Mouse (Mus musculus) C2C12 (cell line): Measurements from ENCODE around the gene Gm29427. TPM values are rescaled to one million over a fixed set of nuclear protein-coding genes. Genes with fewer than 3 reads are reported as not detected.
A peak's percentile ranks its signal among the peaks of the same experiment; 100 is the strongest.
"Not testable (repeated sequence)": the region's sequence is repeated elsewhere in the genome, so short reads cannot be mapped to it uniquely, and the experiment has no call there.

Source experiments
- H3K27me3 ChIP-seq: one replicate; pipeline ENCODE4 v1.6.1; 2011; ENCODE audit not compliant: control insufficient read depth, insufficient read depth, insufficient read length
- H3K36me3 ChIP-seq: one replicate; pipeline ENCODE4 v1.6.1; 2011; ENCODE audit not compliant: control insufficient read depth, insufficient read depth
- H3K4me3 ChIP-seq: one replicate; pipeline ENCODE4 v1.5.1; 2011; ENCODE audit warnings: mild to moderate bottlenecking, control low read depth; ENCODE audit not compliant: poor library complexity, insufficient read depth, severe bottlenecking
- H3K79me2 ChIP-seq: one replicate; pipeline ENCODE4 v1.6.1; 2011; ENCODE audit not compliant: control insufficient read depth, insufficient read depth
- H3K79me3 ChIP-seq: one replicate; pipeline ENCODE4 v1.6.1; 2011; ENCODE audit warnings: low read depth, control low read depth
- H3ac ChIP-seq: one replicate; pipeline ENCODE3; 2011; ENCODE audit warnings: low read depth; ENCODE audit not compliant: control insufficient read depth, insufficient read length
- CEBPB ChIP-seq: IDR thresholded peaks from one replicate; pipeline ENCODE4 v1.6.1; 2011; ENCODE audit warnings: low read depth, mild to moderate bottlenecking, control low read depth, moderate library complexity
- CTCF ChIP-seq: IDR thresholded peaks from one replicate; pipeline ENCODE4 v1.5.1; 2011; ENCODE audit not compliant: control insufficient read depth, insufficient read depth, insufficient read length
- FOSL1 ChIP-seq: IDR thresholded peaks from one replicate; pipeline ENCODE4 v1.8.0; 2011; ENCODE audit warnings: mild to moderate bottlenecking, low read length; ENCODE audit not compliant: poor library complexity, insufficient read depth, severe bottlenecking
- MAX ChIP-seq: IDR thresholded peaks from one replicate; pipeline ENCODE4 v1.6.1; 2011; ENCODE audit warnings: mild to moderate bottlenecking, control low read depth
- MYOD1 ChIP-seq: IDR thresholded peaks from one replicate; pipeline ENCODE4 v1.6.1; 2011; ENCODE audit warnings: low read depth; ENCODE audit not compliant: control insufficient read depth, insufficient read length
- MYOG ChIP-seq: IDR thresholded peaks from one replicate; pipeline ENCODE4 v1.6.1; 2011; ENCODE audit not compliant: control insufficient read depth, insufficient read length; ENCODE audit errors: extremely low read depth
- USF1 ChIP-seq: IDR thresholded peaks from one replicate; pipeline ENCODE4 v1.6.1; 2011; ENCODE audit warnings: low read depth, mild to moderate bottlenecking, control low read depth, moderate library complexity
- polyA plus RNA-seq: library from polyadenylated mRNA; unstranded; fragments of >200 nt; fragmentation: generic; extraction: Trizol; gene quantifications from one replicate; pipeline ENCODE4 v1.2.1, GENCODE M21; 2012; ENCODE audit warnings: missing spikeins

Gene Gm29427
- polyA plus RNA-seq, 1 experiment, result not detected

DNA sequence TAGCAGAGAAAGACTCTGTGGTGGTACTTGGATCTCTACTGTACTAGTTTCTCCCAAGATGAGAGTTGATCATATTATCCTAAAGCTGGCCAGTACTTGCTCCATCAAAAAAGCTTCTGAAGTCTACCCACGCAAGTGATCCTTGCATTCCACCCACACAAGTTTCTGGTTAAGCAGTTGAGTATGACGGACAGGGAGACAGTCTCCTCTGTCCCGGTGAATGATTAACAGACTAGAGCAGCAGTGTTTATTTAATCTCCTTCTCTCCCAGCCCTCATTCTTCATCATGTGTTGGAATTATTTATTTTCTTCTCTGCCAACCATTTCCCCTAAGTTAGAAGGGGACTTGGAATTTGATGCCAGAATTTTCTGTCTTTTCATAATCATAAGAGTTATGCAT is 54.1 kb downstream of the Gm29427 start, which contains the start of gene C4bp:
TSS of gene C4bp (minus strand) at position 179 of the 400 bp plus-strand sequence.
- H3K79me3 ChIP-seq, result no peaks in the 10 kb centered on the region

DNA sequence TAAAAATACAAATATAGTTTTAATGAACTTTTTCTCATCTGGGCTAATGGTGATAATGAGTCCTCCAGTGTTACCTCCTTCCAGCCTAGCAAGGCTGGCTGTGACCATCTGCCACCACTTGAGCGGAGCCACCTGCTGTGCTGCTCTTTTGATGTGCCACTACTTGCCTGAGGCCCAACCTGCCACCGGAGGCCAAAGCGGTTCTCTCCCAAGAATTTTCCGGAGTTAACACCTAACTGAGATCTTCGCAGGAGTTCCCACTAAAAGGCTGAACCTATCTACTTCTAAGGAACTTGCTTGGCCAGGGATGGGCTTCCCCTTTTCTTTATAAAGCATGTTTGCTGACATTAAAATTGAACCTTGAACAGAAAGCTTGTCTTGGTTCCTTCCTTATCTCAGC is 56.0 kb downstream of the Gm29427 start:
- not testable (repeated sequence) for H3ac ChIP-seq, H3K79me3 ChIP-seq, H3K4me3 ChIP-seq, H3K79me2 ChIP-seq, H3K36me3 ChIP-seq, H3K27me3 ChIP-seq

More for the DNA sequence above, 54.1 kb downstream of the Gm29427 start, which contains the start of gene C4bp:
- H3K4me3 ChIP-seq, result no peak within 1 kb of the TSS
- H3ac ChIP-seq, result no peak within 1 kb of the TSS
- no peak for TF ChIP-seq CTCF
- TF ChIP-seq MAX, result no peak
- H3K36me3 ChIP-seq, result no peaks in the 10 kb centered on the region
- no peaks in the 10 kb centered on the region for H3K79me2 ChIP-seq
- no peaks in the 10 kb centered on the region for H3K27me3 ChIP-seq

DNA sequence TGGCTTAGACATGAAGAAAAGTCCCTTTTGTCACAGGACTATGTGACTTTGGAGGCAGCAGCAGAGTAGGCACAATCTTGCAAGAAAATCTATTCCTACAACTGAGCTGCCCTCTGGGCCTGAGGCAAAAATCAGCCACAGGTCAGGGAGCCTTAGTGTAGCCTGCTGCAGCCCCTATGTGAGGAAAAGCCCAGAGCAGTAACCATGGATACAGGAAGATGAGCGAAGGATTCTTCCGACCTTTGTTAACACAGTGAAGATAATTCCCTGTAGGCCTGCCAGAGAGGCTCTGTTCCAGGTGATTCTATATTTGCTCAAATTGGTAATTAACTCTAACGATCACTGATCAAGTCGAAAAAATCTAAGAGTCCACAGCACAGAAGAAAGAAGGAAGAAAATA is 71.5 kb downstream of the Gm29427 start:
- no peaks in the 10 kb centered on the region for H3K79me3 ChIP-seq
- H3K27me3 ChIP-seq, result no peaks in the 10 kb centered on the region
- no peaks in the 10 kb centered on the region for H3K36me3 ChIP-seq
- no peaks in the 10 kb centered on the region for H3K79me2 ChIP-seq
- H3K4me3 ChIP-seq, result no peak overlapping the region
- no peak for TF ChIP-seq CEBPB
- TF ChIP-seq CTCF, result no peak
- no peak for TF ChIP-seq MYOG
- TF ChIP-seq MAX, result no peak
- TF ChIP-seq FOSL1, result no peak
- no peak for TF ChIP-seq MYOD1
- TF ChIP-seq USF1, result no peak
- H3ac ChIP-seq, result no peak overlapping the region

DNA sequence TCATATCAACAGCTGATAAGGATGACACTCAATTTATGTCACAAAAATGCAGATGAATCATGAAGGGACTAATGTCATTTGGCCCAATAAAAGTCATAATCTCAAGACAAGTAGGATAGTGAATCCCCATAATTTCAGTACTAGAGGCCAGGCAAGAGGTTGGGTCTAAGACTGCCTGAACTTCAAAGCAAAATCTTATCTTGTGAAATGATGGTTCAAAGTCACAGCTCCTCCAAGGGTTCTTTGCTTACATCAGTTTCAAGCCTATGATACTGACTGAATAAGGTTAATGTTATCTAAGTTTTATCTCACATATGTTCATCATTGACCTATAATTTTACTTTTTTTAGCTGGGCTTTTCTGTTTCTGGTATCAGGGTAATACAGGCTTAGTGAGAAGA is 74.6 kb downstream of the Gm29427 start:
- Histone ChIP-seq H3K27me3 (no peaks in the 10 kb centered on the region), H3K4me3 (no peak overlapping the region), H3K79me3 (no peaks in the 10 kb centered on the region), H3K79me2 (no peaks in the 10 kb centered on the region), H3ac (no peak overlapping the region), H3K36me3 (no peaks in the 10 kb centered on the region)
- no peak for TF ChIP-seq MYOD1
- no peak for TF ChIP-seq FOSL1
- no peak for TF ChIP-seq MAX
- TF ChIP-seq CEBPB, result no peak
- no peak for TF ChIP-seq MYOG
- no peak for TF ChIP-seq USF1
- no peak for TF ChIP-seq CTCF

DNA sequence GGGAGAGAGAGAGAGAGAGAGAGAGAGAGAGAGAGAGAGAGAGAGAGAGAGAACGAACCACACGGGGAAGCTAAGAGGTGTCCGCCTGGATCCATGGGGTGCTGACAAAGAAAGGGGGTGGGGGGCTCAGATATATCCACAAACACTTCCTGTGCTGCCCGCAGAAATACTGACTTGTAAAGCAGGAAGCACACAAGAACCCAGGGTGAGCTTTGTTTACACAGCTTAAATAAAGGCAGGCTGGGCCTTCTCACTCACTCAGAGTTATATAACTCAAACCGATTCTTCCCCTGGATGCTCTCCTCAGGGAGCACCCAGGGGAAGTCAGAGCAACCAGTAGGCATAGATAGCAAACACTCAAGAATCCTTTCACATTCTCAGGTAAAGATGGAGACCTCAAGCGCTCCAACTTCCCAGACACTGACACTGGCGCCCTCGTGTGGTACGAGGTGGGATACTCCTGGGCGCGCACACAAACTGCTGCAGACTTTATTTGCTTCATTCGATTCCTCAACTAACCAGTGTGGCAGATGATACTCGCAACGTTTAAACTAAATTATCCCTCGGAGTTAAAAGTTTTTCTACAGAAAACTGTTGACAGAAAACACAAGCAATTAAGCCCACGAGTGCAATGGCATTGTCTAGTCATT is 81.7 kb downstream of the Gm29427 start:
- Histone ChIP-seq H3ac (no peak overlapping the region), H3K27me3 (peaks cover 3% of the 10 kb centered on the region), H3K4me3 (no peak overlapping the region), H3K79me2 (no peaks in the 10 kb centered on the region), H3K36me3 (no peaks in the 10 kb centered on the region), H3K79me3 (no peaks in the 10 kb centered on the region)
- TF ChIP-seq CTCF, result peak; percentile 79
- TF ChIP-seq MYOG, result no peak

DNA sequence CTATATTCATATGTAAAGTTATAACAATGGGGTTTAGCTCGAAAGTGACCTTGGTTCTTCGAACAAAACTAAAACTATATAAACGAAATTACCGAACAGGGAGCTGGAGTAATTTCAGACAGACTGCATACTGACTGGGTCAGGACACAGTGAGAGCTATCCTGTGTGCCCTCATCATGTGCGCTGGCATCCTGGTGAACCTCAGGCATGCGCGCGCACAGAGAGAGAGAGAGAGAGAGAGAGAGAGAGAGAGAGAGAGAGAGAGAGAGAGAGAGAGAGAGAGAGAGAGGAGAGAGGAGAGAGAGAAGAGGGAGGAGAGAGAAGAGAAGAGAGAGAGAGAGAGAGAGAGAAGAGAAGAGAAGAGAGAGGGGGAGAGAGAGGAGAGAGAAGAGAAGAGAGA is 82.3 kb downstream of the Gm29427 start:
- no peak for TF ChIP-seq USF1
- no peak for TF ChIP-seq MYOD1
- no peak for TF ChIP-seq CEBPB
- TF ChIP-seq CTCF, result no peak
- no peak for TF ChIP-seq MAX
- TF ChIP-seq FOSL1, result no peak
- no peak for TF ChIP-seq MYOG
- Histone ChIP-seq H3ac (no peak overlapping the region), H3K36me3 (no peaks in the 10 kb centered on the region), H3K27me3 (peaks cover 3% of the 10 kb centered on the region), H3K79me3 (no peaks in the 10 kb centered on the region), H3K79me2 (no peaks in the 10 kb centered on the region), H3K4me3 (no peak overlapping the region)
